Mouse (Mus musculus): ENCODE measurements around the gene Pld1. TPM values are rescaled to one million over a fixed set of nuclear protein-coding genes. Genes with fewer than 3 reads are reported as not detected.
"Not testable (repeated sequence)": the region's sequence is repeated elsewhere in the genome, so short reads cannot be mapped to it uniquely, and the experiment has no call there.

Gene Pld1
- total RNA-seq, 2 experiments from 2014 or later: 6.5 to 6.8 TPM

DNA sequence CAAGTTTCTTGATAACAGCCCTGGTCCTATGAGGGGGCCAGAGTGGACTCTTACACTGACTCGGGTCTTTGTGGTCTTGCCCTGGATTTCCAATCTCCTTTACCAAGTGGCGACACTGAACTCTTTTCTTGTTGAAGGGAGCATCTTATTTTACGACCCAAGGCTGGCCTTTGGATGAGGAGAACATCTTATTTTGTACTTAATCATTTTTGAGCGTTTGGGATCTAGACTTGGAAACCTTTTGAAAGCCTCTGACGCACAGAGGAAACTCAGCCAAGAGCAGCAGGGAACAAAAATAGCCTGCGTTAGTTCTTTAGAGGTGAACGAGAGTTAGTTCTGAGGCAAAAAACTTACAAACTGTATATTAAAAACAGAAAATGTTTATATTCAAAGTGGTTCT is 4.5 kb downstream of the Pld1 start:
- peak; percentile 8 to 12 for DNase-seq

DNA sequence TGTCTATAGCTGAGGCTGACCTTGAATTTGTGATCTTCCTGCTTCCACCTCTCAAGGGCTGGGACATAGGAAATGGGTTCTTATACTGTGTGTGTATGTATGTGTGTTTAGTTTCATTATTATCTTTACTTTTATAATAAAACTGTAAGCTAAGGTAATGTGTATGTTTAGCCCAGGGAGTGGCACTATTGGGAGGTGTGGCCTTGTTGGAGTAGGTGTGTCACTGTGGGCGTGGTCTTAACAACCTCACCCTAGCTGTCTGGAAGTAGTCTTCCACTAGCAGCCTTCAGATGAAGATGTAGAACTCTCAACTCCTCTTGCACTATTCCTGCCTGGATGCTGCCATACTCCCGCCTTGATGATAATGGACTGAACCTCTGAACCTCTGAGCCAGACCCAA is 6.9 kb downstream of the Pld1 start:
- not testable (repeated sequence) for DNase-seq

DNA sequence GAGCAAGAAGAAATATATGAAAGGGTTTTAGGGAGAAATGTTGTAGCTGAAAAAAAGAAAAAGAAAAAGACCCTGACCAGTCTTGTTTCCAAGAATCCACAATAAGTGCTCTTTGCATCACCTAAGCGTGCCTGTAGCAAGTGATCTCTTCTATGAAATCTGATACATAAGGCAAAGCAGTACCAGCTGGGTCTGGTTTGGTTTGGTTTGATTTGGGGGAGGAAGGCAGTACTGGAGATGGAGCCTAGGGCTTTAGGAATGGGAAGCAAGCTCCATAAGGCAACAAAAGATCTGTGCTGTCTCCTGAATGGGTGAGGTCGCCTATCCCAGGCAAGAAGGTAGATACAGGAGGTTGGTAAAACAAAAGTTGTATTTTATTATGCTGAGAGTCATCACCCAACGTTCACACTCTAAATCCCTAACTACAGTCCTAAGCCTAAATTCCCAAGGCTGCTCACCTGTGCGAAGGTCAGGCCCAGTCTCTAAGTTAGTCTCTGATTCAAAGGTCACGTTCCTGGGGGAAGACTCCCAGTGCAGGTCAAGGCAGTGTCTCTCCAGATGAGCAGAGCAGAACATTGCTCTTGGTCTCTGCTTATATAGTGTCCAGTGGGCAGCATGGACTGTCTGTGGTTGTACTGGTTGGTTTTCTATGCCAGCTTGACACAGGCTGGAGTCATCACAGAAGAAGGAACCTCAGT is 10.8 kb downstream of the Pld1 start:
- DNase-seq: no peak

DNA sequence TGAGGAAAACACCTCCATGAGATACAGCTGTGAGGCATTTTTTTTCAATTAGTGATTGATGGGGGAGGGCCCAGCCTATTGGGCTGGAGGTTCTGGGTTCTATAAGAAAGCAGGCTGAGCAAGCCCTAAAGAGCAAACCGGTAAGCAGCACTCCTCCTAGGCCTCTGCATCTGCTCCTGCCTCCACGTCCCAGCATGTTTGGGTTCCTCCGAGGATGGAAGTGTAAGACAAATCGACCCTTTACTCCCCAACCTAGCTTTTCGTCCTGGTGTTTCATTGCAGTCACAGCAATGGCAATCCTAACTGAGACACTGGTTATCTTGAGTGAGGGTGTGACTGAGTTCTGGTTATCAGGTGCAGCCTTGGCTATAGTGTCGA is 11.4 kb downstream of the Pld1 start:
- DNase-seq: no peak

DNA sequence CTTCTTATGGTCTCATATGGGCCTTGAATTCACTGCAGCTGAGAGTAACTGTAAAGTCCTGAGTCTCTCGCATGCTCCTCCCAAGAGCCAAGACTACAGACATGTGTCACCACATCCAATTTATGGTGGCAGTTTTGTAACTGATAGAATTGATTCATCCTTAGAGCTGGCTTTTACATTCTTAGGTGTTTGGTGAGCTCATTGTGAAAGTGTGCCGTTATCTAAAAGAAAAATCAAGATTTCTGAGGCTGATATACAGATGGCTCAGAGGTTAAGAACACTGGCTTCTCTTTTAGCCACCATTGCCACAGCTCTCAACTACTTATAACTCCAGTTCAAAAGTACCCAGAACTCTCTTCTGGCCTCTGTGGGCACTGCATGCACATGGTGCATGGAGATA is 12.2 kb downstream of the Pld1 start:
- no peak for DNase-seq

DNA sequence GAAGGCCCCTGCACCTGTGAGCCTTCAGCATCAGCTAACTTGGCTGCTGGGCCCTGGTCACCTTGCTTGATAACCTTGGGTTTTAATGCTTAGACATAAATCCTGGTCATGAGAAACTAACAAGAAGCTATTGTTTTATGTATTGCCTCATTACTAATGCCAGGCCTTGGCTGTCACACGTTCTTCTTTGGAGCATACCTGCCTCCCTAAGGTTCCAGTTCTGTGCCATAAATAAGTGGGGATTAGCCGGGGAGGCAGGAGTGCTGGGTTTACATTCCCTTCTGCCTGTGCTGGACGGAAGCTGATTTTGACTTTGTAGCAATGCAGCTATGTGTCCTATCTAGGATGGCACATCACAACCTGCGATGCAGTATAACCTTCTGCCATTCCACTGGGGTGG is 13.2 kb downstream of the Pld1 start:
- no peak for DNase-seq

DNA sequence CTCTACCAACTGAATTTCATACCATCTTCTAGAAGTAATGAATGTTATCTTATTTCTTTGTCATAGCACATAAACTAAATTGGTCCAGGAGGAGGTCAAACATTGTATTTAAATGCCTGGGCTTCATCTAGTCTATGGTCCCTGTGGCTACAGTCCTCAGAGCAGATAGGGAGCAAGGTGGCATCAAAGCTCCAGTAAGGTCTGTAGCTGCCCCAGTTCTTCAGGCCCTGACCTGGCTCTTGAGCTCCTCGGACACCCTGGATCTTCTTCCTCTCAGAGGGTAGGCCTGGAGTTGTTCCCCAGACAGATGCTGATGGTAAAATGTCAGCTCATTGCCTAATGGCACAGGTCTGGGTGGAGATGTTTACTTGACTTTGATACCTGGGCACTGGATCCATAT is 17.5 kb downstream of the Pld1 start:
- DNase-seq: no peak

DNA sequence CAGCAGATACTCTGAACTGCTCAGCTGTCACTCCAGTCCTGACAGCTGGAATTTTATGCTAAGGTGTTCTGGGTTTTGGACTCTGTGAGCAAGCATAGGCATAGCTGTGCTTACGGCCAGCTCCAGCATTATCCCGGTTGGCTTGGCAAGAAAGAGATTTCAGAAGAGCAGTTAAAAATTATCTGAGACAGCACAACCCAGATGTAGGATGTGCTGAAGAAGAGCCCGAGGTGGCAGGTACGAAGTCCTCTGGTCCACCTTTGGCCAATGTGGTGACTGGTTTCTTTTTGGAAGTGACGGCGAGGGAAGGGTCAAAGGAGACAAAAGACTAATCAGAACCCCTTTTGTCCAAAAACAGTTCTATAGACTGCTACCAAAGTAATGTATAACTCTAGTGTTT is 20.7 kb downstream of the Pld1 start:
- DNase-seq: no peak

DNA sequence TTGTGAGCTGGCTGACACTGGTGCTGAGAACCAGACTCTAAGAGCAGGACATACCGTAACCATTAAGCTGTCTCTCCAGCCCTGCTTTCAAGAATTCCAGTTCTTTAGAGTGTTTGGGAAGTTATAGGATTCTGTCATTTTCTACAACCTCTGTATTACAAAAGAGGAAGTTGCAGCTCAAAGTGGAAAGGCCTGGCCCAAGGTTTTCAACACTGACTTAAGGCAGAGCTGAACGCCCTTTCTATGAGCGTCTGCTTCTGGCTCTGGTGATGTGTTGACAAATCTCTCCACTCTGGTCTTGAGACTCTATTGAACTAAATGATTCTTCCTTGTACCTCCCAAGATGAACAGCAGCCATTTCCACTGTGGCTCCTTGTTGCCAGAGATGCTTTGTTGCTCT is 22.7 kb downstream of the Pld1 start:
- no peak for DNase-seq

DNA sequence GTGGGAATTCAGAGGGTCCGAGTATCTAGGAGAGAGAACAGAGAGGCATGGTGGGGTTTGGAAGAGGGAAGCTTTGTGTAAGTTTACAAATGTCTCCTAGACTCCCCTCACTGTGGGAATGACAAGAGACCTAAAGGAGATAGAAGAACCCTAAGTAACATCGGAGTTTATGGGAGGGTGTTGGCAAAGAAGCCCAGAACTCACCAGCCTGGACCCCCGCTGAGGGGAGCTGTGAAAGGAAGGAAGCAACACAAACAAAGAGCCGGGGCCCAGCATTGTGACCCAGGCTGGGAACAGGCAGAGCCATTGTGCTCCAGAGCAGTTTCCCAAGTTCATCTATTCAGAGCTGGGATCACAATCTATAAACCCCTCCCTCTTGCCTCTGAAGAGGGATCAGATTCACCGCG is 25.3 kb downstream of the Pld1 start:
- DNase-seq: no peak

DNA sequence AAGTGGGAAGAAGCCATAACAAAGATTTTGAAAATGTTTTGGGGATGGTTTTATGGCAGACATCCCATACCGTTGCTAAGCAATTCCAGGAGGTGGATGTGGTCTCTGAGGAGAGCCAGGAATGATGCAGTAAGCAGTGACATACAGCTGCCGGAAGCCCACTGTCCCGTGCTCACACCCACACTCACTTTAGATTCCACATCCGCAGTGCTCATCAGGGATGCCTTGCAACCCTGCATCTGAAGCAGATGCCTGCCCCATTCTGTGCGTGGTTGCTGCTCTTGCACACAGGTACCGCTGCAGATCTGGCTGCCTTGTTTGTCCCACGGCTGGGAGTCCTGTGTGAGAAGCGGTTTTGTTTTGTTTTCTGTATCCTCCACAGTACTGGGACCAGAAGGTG is 30.2 kb downstream of the Pld1 start:
- no peak for DNase-seq

DNA sequence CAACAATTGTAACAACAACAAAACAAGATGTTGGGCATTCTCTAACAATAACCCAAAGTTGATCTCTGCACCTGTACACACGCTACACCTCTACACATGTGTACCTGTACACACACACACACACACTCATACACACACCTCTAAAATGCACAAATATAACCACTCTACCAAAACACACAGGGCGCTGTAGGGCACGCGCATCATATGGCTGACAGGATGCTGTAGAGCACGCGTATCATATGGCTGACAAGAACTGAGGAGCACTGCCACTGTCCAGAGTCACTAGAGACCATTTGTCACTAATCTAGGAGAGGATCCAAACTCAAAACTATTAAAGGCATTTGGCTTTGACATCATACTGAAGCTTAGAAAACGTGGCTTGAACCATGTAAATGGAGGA is 35.4 kb downstream of the Pld1 start:
- no peak for DNase-seq

DNA sequence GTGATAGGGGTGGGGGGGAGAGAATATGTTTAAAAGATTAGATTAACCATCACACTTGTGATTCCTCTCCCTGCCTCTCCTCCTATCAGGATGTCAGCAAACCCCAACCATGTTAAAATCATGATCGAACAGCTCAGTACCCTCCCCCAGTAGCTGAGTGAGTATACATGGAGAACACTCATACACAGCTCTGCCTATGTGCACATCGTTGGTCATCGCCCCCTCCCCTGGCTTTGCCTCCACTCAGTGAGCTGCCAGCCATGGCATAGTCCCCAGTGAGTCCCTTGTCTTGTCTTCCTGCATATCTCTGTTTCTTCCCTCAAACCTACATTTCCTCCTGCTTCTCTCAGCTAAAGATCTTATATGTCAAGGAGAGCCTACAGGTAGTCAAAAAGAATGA is 36.5 kb downstream of the Pld1 start:
- no peak for DNase-seq

DNA sequence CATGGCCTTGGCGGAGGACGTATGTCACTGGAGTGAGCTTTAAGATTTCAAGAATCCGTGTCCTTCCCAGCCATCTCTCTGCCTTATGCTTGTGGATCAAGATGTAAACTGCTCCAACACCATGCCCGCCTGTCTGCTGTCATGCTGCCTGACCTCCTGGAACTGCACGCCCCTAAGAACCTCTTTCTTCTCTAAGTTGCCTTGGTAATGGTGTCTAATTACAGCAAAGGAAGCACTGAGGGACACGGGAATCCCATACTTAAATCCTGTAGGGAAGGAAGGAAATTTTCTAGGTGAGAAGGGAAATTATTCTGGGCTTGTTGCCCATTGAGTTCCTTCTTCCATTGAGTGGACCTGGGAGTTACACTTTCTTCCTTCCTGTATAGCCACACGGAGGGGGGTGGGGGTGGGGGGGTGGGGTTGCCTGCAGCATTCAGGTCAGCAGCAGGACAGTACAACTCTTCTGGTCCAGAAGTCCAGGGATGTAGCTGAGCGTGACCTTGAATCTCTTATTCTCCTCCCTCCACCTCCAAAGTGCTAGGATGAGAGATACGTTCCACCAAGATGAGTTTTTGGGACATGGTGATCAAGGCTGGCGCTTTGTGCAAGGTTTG is 38.5 kb downstream of the Pld1 start:
- no peak for DNase-seq

DNA sequence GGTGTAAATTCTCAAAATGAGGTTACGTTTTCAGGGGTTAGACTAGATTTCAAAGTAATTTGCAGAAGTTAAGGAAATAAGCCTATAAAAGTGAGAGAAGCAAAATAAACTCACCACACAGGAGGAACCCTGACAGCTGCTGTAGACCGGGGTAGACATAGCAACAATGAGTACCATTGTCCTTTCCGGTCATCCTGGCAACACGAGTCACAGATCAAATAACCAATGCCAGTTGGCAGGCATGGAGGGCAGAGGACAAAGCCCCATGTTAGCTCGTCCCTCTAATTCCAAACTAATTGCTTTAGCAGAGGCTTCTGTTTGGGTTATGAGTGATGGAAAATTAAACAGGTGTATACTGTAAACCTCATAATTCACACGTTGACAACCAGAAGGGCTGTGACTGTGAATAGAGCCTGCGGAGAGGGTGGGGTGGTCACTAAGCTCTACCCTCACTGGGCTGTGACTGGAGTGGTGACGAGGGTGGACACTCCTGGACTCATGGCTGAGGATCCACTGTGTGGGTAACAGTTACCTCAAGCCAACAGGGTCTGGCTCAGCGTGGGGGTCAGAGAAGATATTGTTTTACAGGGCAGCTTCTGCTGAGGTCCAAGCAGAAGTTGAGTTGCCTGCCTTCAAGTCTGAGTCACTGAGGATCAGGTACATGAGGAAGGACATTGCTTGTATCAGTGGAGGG is 39.7 kb downstream of the Pld1 start:
- no peak for DNase-seq

DNA sequence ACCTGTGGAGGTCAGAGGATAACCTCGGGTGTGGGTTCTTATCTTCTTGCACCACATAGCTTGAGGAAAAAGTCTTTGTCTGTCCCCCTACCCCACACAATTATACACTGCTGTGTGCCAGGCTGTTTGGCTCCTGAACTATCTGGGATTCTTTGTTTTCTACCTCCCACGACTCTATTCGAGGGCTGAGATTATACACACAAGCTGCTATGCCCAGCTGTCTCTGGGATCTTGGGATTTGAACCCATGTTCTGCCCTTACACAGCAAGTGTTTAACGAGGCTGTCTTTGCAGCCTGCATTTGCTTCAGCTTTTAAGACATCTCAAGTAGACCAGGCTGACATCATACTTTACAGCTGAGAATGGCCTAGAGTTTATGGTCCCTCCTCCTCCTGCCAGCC is 43.1 kb downstream of the Pld1 start:
- no peak for DNase-seq

DNA sequence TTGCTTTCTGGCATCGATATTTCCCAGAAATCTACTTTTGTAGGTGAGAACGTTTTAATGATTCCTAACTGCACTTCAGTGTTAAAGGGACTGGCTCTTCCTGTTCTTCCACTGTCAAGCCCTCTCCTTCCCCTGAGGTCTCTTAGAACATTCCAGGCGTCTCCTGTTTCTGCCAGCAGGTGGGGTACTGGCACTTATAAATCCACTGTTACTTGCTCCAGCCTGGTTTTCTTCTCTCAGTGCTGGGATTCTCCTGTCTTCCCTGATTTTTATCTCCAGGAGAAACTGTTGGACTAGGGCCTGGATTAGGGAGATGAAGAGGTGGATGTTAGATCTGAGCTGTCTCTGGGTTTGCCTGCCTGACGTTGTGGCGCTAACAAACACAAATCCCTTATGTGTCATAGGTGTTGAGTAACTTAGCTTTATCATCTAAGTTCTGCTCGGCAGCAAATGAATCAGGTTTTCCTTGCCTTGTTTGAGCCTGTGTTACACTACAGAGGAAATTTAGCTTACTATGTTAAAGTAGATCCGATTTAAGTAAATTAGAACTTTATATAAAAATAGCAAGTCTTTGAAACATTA is 44.0 kb downstream of the Pld1 start:
- DNase-seq: peak; percentile 62 to 76

DNA sequence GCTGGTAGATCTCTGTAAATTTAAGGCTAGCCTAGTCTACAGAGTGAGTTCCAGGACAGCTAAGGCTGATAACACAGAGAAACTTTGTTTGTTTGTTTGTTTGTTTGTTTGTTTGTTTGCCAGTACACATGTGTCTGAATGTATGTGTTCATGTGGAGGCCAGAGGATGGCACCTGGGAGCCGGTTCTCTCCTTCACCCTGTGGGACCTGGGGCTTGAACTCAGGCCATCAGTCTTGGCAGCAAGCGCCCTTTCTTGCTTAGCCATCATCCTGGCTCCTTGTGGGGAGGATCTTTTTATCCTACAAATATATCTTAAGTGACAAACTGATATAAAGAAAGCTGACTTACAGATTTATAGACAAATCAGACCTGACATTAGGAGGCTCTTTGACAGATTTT is 44.8 kb downstream of the Pld1 start:
- peak in 1 of 2 experiments; percentile 13 for DNase-seq

DNA sequence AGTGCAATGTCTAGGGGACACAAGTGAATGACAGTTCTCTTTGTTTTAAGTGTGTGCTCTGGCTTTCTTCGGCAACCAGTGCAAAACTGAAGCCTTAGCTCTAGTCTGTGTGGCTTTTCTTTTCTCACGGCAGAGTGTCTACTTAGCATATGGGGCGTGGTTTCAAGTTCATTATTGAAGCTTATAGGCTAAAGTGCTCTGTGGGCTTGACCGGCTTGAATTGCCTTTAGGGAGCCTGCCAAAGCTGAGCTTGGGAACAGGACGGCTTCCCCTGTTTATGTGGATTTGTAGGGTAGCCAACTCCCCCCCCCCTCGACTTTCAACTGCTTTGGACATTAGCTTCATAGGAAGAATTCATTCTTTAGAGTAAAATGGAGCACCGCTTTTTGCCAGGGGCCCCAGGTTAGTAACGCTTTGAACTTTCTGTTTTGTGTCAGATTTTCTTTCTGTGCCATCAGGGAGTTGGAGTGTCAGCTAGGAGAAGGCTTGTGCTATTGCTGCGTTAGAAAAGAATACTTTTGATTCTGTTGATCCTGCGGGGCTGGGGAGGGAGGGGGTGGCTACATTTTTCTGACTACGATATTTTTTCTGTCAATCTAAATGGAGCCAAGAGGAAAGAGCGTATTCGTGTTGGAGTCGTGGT is 45.6 kb downstream of the Pld1 start:
- DNase-seq: peak; percentile 68 to 79

DNA sequence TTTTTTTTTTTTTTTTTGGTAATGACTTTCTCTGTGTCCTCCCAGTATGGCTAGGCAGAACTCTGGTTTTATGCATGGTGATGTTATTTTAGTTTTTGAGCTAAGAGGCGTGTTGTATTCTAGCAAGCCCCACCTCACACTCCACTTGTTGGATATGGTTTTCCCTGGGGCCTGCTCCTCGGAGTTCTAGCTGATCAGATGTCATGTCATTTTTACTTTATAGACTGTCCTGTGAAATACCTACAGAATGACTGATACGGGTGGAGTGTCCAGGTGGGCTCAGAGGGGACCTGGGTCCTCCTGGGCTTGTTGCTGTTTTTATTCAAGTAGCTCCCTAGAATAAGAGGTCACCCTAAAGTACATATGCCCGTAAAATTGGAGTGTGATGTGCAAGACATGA is 46.1 kb downstream of the Pld1 start:
- no peak for DNase-seq

DNA sequence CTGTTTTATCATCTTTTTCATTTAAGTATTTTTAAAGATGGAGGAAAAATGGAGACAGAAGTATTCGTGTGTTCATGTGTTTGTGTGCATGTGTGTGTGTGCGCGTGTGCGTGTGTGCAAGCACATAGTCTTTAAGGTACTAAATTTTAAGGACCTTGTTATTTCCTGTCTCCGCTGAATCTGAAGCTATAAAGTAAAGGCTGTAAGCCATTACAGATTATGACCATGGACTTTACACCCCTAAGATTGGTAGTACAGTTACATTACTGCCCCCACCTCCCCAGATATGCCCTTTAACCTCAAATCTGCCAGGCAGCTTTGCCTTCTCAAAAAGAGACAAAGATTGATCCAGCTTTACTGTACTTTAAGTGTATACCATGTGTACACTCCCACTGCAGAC is 46.8 kb downstream of the Pld1 start:
- DNase-seq: no peak

DNA sequence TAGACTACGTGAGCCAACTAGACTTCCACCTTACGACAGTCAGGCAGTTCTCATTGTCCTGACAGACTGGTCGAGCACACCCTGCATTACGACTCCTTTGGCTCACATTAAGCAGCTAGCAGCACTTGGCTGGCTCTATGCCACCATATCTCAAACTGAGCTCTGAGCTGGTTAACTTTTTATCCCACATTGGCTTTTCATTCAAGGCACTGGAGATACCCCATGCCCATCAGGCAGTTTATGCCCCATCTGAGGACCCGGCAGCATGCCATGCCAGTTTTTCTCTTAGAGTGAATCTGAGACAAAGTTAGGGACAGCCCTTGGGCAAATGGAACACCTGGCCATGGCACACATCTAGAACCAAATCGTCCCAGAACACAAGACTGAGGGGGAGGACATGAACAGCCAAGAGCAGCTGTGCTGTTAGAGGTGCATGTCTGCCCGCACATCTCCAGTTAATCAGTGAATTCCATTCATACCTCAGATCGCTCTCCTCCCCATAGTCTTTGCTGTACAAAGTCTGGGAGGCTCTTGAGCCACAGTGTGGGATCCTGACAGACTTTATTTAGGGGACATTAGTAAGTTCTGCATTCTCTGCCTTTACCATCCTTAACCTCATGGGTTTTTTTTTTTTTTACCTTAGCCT is 49.5 kb downstream of the Pld1 start:
- DNase-seq: no peak

Measured in adrenal gland, postnatal 36 days (tissue).